32 mouse cellular contexts compared by ENCODE assay signal in genomic region chr19:3467574-3467973, GRCm38 (mm10). TPM values are rescaled to one million over a fixed set of nuclear protein-coding genes. Genes with fewer than 3 reads are reported as not detected.
"Had no signal": no experiment of that assay in that cellular context is flagged by ENCODE, and none has a peak within 500 bp of the region (broad histone marks: within the 10 kb centered on the region; RNA-seq: fewer than 3 reads in every experiment).

No protein-coding gene starts in this region.

- H3K4me1 ChIP-seq: heart, embryonic 13.5 days; heart, embryonic 15.5 days; hindbrain, embryonic 13.5 days; hindbrain, embryonic 15.5 days; kidney, embryonic 15.5 days; limb, embryonic 10.5 days; limb, embryonic 12.5 days; liver, embryonic 13.5 days; liver, embryonic 15.5 days had no signal

- H3K4me3 ChIP-seq: gastrocnemius, adult 2 months; heart, adult 2 months; heart, embryonic 13.5 days; heart, embryonic 15.5 days; hindbrain, embryonic 13.5 days; hindbrain, embryonic 15.5 days; kidney, embryonic 15.5 days; layer of hippocampus, adult 2 months; left cerebral cortex, adult 2 months; limb, embryonic 10.5 days; limb, embryonic 12.5 days; liver, embryonic 13.5 days; liver, embryonic 15.5 days had no signal

- DNase-seq: gastrocnemius, adult 2 months; gastrocnemius, postnatal 10 days; gastrocnemius, postnatal 25 days; heart, adult 11 months; heart, adult 2 months; heart, postnatal 14 days; heart, postnatal 36 days; kidney, adult 11 months; kidney, adult 2 months; kidney, adult 9 months; kidney, postnatal 25 days; kidney, postnatal 4 days; liver; liver, embryonic 13.5 days; liver, postnatal 0 days had no signal

- H3K27me3 ChIP-seq: heart, embryonic 13.5 days; heart, embryonic 15.5 days; hindbrain, embryonic 13.5 days; hindbrain, embryonic 15.5 days; kidney, embryonic 15.5 days; limb, embryonic 12.5 days; liver, embryonic 13.5 days; liver, embryonic 15.5 days had no signal

- H3K27ac ChIP-seq: gastrocnemius, adult 2 months; heart, adult 2 months; heart, embryonic 13.5 days; heart, embryonic 15.5 days; hindbrain, embryonic 13.5 days; hindbrain, embryonic 15.5 days; hindbrain, postnatal 0 days; kidney, embryonic 15.5 days; kidney, postnatal 0 days; layer of hippocampus, adult 2 months; left cerebral cortex, adult 2 months; limb, embryonic 10.5 days; limb, embryonic 12.5 days; liver, embryonic 13.5 days; liver, embryonic 15.5 days had no signal

- H3K9ac ChIP-seq: heart, embryonic 13.5 days; heart, embryonic 15.5 days; hindbrain, embryonic 13.5 days; hindbrain, embryonic 15.5 days; kidney, embryonic 15.5 days; limb, embryonic 12.5 days; liver, embryonic 13.5 days; liver, embryonic 15.5 days; liver, postnatal 0 days had no signal

- H3K4me2 ChIP-seq: heart, embryonic 11.5 days; heart, embryonic 13.5 days; heart, embryonic 15.5 days; hindbrain, embryonic 13.5 days; hindbrain, embryonic 15.5 days; kidney, embryonic 15.5 days; limb, embryonic 12.5 days; liver, embryonic 11.5 days; liver, embryonic 13.5 days; liver, embryonic 15.5 days had no signal

- H3K9me3 ChIP-seq: heart, embryonic 13.5 days; heart, embryonic 15.5 days; hindbrain, embryonic 13.5 days; hindbrain, embryonic 15.5 days; kidney, embryonic 15.5 days; limb, embryonic 10.5 days; limb, embryonic 12.5 days; liver, embryonic 13.5 days; liver, embryonic 15.5 days had no signal

- ATAC-seq: hindbrain, postnatal 0 days; intestine, embryonic 16.5 days; liver, postnatal 0 days had no signal

RNA-seq across cellular contexts. Expression of gene Gal, which starts 53.2 kb away (rescaled TPM):
- total RNA-seq: gastrocnemius, postnatal 4 days; heart, adult 2 months; heart, postnatal 14 days; heart, postnatal 36 days; hematopoietic stem cell, adult 5-6 weeks had no signal
- polyA plus RNA-seq: liver, embryonic 13.5 days; liver, postnatal 0 days had no signal
